Mouse (Mus musculus) layer of hippocampus, adult 18-20 months (tissue): Measurements from ENCODE around the gene Ankrd17. TPM values are rescaled to one million over a fixed set of nuclear protein-coding genes. Genes with fewer than 3 reads are reported as not detected.

Experiments used
- DNase-seq, 2 experiments: peaks; one replicate each; pipeline ENCODE4 v3.0.0; 2022; ENCODE audit warnings: low spot score in 2 of 2
- total RNA-seq, 2 experiments: library from RNA; stranded (reverse); gene quantifications; 2 replicates each; pipeline ENCODE4 v1.2.3; 2021

The Ankrd17 gene
- total RNA-seq, 2 experiments from 2014 or later, result 106 to 108 TPM

- DNase-seq, result no peak
Observed at GRCm38 (mm10) chr5:90222937-90223336, 143.4 kb downstream of the Ankrd17 start.

GRCm38 (mm10) chr5:90217791-90218190 is 148.6 kb downstream of the Ankrd17 start:
- no peak for DNase-seq

- DNase-seq, result no peak
Observed at GRCm38 (mm10) chr5:90217226-90217625, 149.2 kb downstream of the Ankrd17 start.

- DNase-seq, result no peak
Observed at GRCm38 (mm10) chr5:90213356-90213755, 153.0 kb downstream of the Ankrd17 start.

GRCm38 (mm10) chr5:90203168-90203567 is 163.2 kb downstream of the Ankrd17 start:
- peak in 1 of 2 experiments; percentile 61 for DNase-seq

- no peak for DNase-seq
Observed at GRCm38 (mm10) chr5:90202447-90203117, 163.8 kb downstream of the Ankrd17 start.

GRCm38 (mm10) chr5:90199922-90200632 is 166.3 kb downstream of the Ankrd17 start:
- no peak for DNase-seq

- peak; percentile 44 to 84 for DNase-seq
Observed at GRCm38 (mm10) chr5:90194831-90195230, 171.5 kb downstream of the Ankrd17 start.

GRCm38 (mm10) chr5:90182782-90183181 is 183.6 kb downstream of the Ankrd17 start:
- no peak for DNase-seq

GRCm38 (mm10) chr5:90179094-90179493 is 187.3 kb downstream of the Ankrd17 start:
- DNase-seq, result no peak

- DNase-seq, result peak in 1 of 2 experiments; percentile 12
Observed at GRCm38 (mm10) chr5:90178116-90178515, 188.3 kb downstream of the Ankrd17 start.

Other genes starting within 250 kb of the Ankrd17 start
- 10 to 100 TPM; 20.6 to 22.4 TPM for gene Cox18, start 142.6 kb downstream of the Ankrd17 start, total RNA-seq
- 1 to 10 TPM; 1.6 to 1.7 TPM for gene Gm9958, start 627 bp upstream of the Ankrd17 start, total RNA-seq
- gene Alb, start 94.3 kb upstream of the Ankrd17 start, total RNA-seq, result not detected
- gene Afp, start 124.2 kb upstream of the Ankrd17 start, total RNA-seq, result not detected
- gene Afm, start 152.4 kb upstream of the Ankrd17 start, total RNA-seq, result not detected
- gene 5830473C10Rik, start 194.5 kb upstream of the Ankrd17 start, total RNA-seq, result not detected